Mouse (Mus musculus) embryonic stem cell, embryonic (primary cell): ENCODE results near the gene Ptprs.

ENCODE experiments used
- CTCF ChIA-PET, 4 experiments: fragments of 300-600 bp in 2 of 4; fragments of 350-600 bp in 2 of 4; sonication (Branson Sonifier 250); formaldehyde crosslinking; loops; one replicate each; lab custom pipeline; 2022; ENCODE audit warnings: inconsistent platforms in 2 of 4; lab: Charles Lee
- POLR2A ChIA-PET, 4 experiments: fragments of 300-600 bp in 2 of 4; fragments of 350-600 bp in 2 of 4; sonication (Branson Sonifier 250); formaldehyde crosslinking; loops; one replicate each; lab custom pipeline; 2022; ENCODE audit warnings: antibody characterized with exemption in 4 of 4, inconsistent platforms in 1 of 4; lab: Charles Lee

Ptprs gene

DNA sequence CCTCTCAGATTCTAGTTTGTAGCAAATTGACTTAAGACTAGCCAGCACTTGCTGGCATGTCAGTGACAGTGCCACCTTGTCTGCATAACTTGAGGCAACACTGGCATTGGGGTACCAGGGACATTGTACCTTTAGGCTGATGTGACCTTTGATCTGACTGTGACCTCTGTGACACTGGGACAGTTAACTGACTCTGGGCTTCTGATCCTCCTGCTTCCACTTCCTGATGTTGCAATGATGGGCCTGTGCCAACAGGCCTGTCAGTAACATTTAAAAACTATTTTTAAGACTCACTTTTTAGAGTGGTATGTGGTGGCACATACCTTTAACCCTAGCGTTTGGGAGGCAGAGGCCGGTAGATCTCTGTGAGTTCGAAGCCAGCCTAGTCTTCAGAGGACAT lies 70.9 kb downstream of the Ptprs start:
- POLR2A ChIA-PET = interaction anchor here in 2 of 4 experiments (1.2 to 3.1 kb wide), 7 partner anchors 11 to 326 kb away, joined by 3 to 15 read pairs (median 4); partner anchors contain the start of gene Hdgfl2 (in 1 of the 2)

DNA sequence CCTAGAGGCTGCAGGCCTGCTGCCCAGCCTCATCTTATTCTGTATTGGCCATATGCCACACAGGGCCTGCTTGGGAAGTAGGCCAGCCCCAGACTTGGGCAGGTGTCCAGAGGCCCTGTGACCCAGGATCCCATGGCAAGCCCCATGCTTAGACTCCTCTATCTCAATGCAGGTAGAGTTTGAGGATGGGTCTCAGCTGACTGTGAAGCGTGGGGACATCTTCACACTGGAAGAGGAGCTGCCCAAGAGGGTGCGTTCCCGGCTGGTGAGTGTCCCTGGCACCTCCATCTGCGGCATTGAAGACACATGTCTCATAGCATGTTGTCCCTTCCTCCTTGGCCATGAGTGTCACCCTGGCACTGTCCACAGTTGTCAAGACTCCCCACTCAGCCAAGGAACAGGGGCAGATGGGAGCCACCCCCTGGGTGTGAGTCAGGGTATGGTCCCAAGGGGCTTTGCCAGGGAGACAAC lies 75.2 kb downstream of the Ptprs start:
- ChIA-PET POLR2A (no interaction called here), CTCF (interaction anchor here in 1 of 4 experiments (0.6 kb wide), 1 partner anchor 45 kb away, joined by 6 read pairs; no protein-coding TSS in a partner anchor)

More for the DNA sequence above, 70.9 kb downstream of the Ptprs start:
- CTCF ChIA-PET = interaction anchor here in 2 of 4 experiments (1.7 to 2.3 kb wide), 2 partner anchors 147 to 148 kb away, joined by 6 to 9 read pairs; no protein-coding TSS in a partner anchor

GRCm38 (mm10) chr17:56400221-56400620 lies 76.1 kb downstream of the Ptprs start:
- CTCF ChIA-PET = no interaction called here
- POLR2A ChIA-PET = interaction anchor here in 2 of 4 experiments (0.6 to 1.1 kb wide), 2 partner anchors 10 to 264 kb away, joined by 3 read pairs; no protein-coding TSS in a partner anchor

GRCm38 (mm10) chr17:56396051-56396450 lies 80.2 kb downstream of the Ptprs start:
- CTCF ChIA-PET = no interaction called here

GRCm38 (mm10) chr17:56393889-56394288 lies 82.4 kb downstream of the Ptprs start:
- CTCF ChIA-PET = no interaction called here

More at GRCm38 (mm10) chr17:56396051-56396450, 80.2 kb downstream of the Ptprs start:
- POLR2A ChIA-PET = interaction anchor here in 2 of 4 experiments (0.5 to 1.2 kb wide), 3 partner anchors 17 to 372 kb away, joined by 4 to 6 read pairs (median 4); no protein-coding TSS in a partner anchor

DNA sequence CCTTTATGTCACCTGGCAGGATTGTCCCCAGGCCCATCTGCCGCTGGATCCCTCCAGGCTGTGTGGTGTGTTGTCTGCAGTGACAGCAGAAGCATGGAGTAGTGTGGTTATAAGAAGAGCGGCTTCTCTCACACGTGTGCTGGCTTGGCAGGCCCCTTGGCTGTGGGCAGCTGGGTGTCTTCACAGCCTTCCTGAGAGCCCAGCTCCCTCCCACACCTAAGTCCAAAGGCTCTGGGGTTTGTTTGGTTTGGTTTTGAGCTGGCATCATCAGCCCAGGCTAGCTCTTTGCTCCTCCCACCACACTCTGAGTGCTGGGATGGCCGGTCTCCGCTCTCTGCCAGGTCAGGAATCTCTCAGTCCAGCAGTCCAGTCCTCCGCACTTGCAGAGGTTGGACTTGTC lies 83.0 kb downstream of the Ptprs start:
- ChIA-PET POLR2A (interaction anchor here in 1 of 4 experiments (1.1 kb wide), 1 partner anchor 32 kb away, joined by 3 read pairs; no protein-coding TSS in a partner anchor), CTCF (interaction anchor here in 1 of 4 experiments (1.1 kb wide), 1 partner anchor 43 kb away, joined by 4 read pairs; no protein-coding TSS in a partner anchor)

More at GRCm38 (mm10) chr17:56393889-56394288, 82.4 kb downstream of the Ptprs start:
- POLR2A ChIA-PET = interaction anchor here in 1 of 4 experiments (1.1 kb wide), 1 partner anchor 32 kb away, joined by 3 read pairs; no protein-coding TSS in a partner anchor

DNA sequence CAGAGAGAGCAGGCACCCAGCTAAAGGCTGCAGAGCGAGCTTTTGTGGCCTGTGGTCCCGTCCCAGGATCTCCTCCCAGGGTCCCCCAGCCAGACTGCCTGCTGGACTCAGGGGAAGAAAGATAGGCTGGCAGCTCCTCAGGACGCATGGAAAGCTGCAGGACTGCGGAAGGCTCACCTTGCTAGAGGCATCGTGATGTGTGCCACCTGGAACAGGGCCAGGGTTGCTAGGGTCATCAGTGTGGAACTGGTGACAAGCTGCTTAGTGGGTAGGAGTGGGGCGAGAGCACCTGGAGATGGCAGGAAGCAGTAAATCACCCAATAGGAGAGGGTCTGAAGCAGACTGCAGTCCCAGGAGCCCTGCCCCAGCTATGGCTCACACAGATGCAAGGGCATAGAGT lies 88.7 kb downstream of the Ptprs start:
- ChIA-PET CTCF (interaction anchor here in 1 of 4 experiments (1.1 kb wide), 1 partner anchor 37 kb away, joined by 3 read pairs; no protein-coding TSS in a partner anchor), POLR2A (interaction anchor here in 1 of 4 experiments (1.9 kb wide), 1 partner anchor 62 kb away, joined by 5 read pairs; the partner anchor contains the start of gene Kdm4b)

DNA sequence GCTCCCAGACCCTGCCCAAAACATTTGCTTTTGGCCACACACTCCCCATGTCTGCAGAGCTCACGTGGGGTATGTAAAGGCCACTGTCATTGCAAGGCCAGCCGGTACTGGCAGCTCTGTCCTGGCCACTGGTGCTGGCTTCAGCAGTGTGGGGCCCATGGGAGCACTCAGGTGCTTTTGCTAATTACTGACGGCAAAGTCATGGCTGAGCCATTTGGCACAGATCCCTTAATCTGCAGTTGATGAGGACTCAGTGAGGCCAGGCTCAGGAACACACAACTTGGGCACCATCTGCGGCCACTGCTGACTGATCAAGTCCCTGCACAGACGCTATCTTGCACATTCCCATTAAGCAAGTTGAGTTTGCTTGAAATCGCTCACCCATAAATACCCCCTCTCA lies 91.4 kb downstream of the Ptprs start:
- CTCF ChIA-PET = interaction anchor here in 2 of 4 experiments (1.3 to 1.5 kb wide), 2 partner anchors 27 to 34 kb away, joined by 3 to 5 read pairs; no protein-coding TSS in a partner anchor
- POLR2A ChIA-PET = interaction anchor here in 2 of 4 experiments (1.5 to 1.6 kb wide), 2 partner anchors 13 to 16 kb away, joined by 3 to 4 read pairs; no protein-coding TSS in a partner anchor

DNA sequence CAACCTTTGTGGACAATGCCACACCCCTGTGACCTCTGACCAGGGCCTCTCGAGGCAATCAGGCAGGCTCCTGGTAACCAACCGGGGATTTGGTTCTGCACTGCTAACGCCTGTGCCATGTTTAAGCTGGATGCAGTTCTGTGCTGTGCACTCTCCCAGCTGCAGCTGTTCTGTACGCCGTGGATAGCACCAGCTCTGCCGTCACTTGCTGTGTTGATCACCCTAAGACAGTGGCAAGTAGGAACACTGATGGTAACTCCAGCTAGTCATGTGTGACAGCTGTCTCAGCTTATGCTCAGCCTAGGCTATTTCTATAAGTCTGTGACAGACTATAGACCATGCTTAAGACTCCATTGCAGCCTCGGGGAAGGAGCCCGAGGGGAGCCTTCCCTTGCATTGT lies 93.3 kb downstream of the Ptprs start:
- CTCF ChIA-PET = interaction anchor here in 2 of 4 experiments (1.0 to 1.1 kb wide), 3 partner anchors 26 to 308 kb away, joined by 3 read pairs; partner anchors contain the start of genes Gm20219 (in 1 of the 2) and Ubxn6 (in 1 of the 2)
- POLR2A ChIA-PET = interaction anchor here in 2 of 4 experiments (0.6 to 1.1 kb wide), 2 partner anchors 79 to 350 kb away, joined by 3 read pairs; no protein-coding TSS in a partner anchor

DNA sequence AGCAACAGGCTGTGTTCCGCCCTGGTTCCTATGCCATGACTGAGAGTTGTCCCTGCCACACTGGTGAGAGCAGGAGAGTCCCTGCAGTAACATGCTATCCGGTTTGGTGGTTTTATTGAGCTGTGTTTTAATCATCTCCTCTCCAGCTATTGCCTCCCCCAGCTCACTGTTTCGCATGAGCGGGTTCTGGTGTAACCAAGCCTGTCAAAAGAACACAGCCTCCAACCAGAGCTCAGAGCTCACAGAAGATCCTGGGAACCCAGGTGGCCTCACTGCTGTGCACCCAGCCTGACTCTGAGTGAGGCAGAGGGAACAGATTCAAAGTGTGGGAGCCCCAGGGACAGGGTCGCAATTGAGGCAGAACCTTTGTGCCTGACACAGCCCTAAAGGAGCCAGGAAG lies 95.1 kb downstream of the Ptprs start:
- POLR2A ChIA-PET = interaction anchor here in 2 of 4 experiments (0.6 to 1.0 kb wide), 2 partner anchors 39 to 250 kb away, joined by 3 to 4 read pairs; no protein-coding TSS in a partner anchor

DNA sequence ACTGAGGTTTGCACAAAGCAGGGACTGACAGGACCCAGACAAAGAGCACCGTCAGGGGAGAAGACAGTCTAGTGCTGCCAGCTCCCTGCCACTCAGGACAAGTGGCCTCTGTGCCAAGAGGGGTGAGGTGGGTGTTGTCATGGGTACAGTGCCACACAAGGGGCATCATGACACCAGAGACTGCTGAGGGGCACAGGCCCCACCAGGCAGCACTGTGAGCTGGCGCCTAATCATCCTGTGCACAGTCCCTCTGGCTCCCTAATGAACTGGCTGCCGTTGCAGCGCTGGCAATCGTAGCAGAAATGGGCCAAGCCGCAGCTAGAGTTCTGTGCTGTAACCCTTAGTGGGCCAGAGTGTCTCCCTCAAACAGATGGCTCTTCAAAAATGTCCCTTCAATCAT lies 96.0 kb downstream of the Ptprs start:
- CTCF ChIA-PET = interaction anchor here in 1 of 4 experiments (2.4 kb wide), 1 partner anchor 29 kb away, joined by 7 read pairs; no protein-coding TSS in a partner anchor
- POLR2A ChIA-PET = interaction anchor here in 2 of 4 experiments (0.9 to 1.3 kb wide), 2 partner anchors 10 to 55 kb away, joined by 3 read pairs; partner anchors contain the start of gene Kdm4b (in 1 of the 2)

More for the DNA sequence above, 95.1 kb downstream of the Ptprs start:
- CTCF ChIA-PET = interaction anchor here in 2 of 4 experiments (1.0 to 2.4 kb wide), 3 partner anchors 30 to 172 kb away, joined by 3 to 7 read pairs (median 4); no protein-coding TSS in a partner anchor

GRCm38 (mm10) chr17:56379281-56379834 lies 96.9 kb downstream of the Ptprs start:
- ChIA-PET CTCF (interaction anchor here in 2 of 4 experiments (1.0 to 2.4 kb wide), 3 partner anchors 22 to 174 kb away, joined by 4 to 7 read pairs (median 4); partner anchors contain the start of gene Gm20219 (in 1 of the 2)), POLR2A (interaction anchor here in 2 of 4 experiments (1.1 to 1.5 kb wide), 5 partner anchors 10 to 168 kb away, joined by 3 to 4 read pairs (median 3); no protein-coding TSS in a partner anchor)

GRCm38 (mm10) chr17:56374851-56375250 lies 101.4 kb downstream of the Ptprs start:
- POLR2A ChIA-PET = interaction anchor here in 2 of 4 experiments (1.0 to 1.2 kb wide), 3 partner anchors 15 to 41 kb away, joined by 3 read pairs; no protein-coding TSS in a partner anchor
- CTCF ChIA-PET = interaction anchor here in 1 of 4 experiments (1.9 to 2.6 kb wide), 2 partner anchors 18 to 25 kb away, joined by 6 to 7 read pairs; no protein-coding TSS in a partner anchor

- CTCF ChIA-PET = interaction anchor here in 3 of 4 experiments (0.6 to 6.2 kb wide), 8 partner anchors 16 to 180 kb away, joined by 3 to 28 read pairs (median 4); partner anchors contain the start of genes Gm20219 (in 1 of the 3), Kdm4b (in 1 of the 3) and Ptprs (in 1 of the 3)
- POLR2A ChIA-PET = interaction anchor here in 2 of 4 experiments (0.9 to 1.6 kb wide), 3 partner anchors 43 to 66 kb away, joined by 3 read pairs; no protein-coding TSS in a partner anchor
Measured at GRCm38 (mm10) chr17:56373136-56374034, 102.9 kb downstream of the Ptprs start.

- ChIA-PET POLR2A (interaction anchor here in 2 of 4 experiments (0.9 to 1.6 kb wide), 7 partner anchors 13 to 285 kb away, joined by 3 read pairs; partner anchors contain the start of genes Kdm4b (in 1 of the 2), Safb (in 1 of the 2) and Safb2 (in 1 of the 2)), CTCF (interaction anchor here (0.5 to 6.2 kb wide), 23 partner anchors 10 to 414 kb away, joined by 3 to 28 read pairs (median 4); partner anchors contain the start of genes Gm20219 (in 2 of the 4), Kdm4b (in 1 of the 4) and Ptprs (in 1 of the 4))
Measured at GRCm38 (mm10) chr17:56372109-56372508, 104.2 kb downstream of the Ptprs start.

GRCm38 (mm10) chr17:56371029-56371660 lies 105.1 kb downstream of the Ptprs start:
- ChIA-PET POLR2A (interaction anchor here in 3 of 4 experiments (0.7 to 1.5 kb wide), 7 partner anchors 14 to 243 kb away, joined by 3 to 4 read pairs (median 3); no protein-coding TSS in a partner anchor), CTCF (interaction anchor here in 3 of 4 experiments (0.5 to 6.2 kb wide), 16 partner anchors 9 to 246 kb away, joined by 3 to 28 read pairs (median 6); partner anchors contain the start of gene Gm20219 (in 1 of the 3))
